In genomic region chr19:56264175-56264574, GRCm38 (mm10) we compare ENCODE assay signal across 18 mouse cellular contexts. TPM values are rescaled to one million over a fixed set of nuclear protein-coding genes. Genes with fewer than 3 reads are reported as not detected.
DNase-seq lines count a peak whose midpoint lies in the region; ATAC-seq and TF ChIP-seq lines count a peak whose summit lies in the region.
"Had no signal": no experiment of that assay in that cellular context is flagged by ENCODE, and none has a peak within 500 bp of the region (broad histone marks: within the 10 kb centered on the region; RNA-seq: fewer than 3 reads in every experiment).

No protein-coding gene starts in this region.

- no peaks in the 10 kb centered on the region for H3K36me3 ChIP-seq in kidney, postnatal 0 days (ENCODE audit: insufficient read depth, low read length)
- no peaks in the 10 kb centered on the region for H3K36me3 ChIP-seq in lung, postnatal 0 days (ENCODE audit: insufficient read depth, low read length)
- no peaks in the 10 kb centered on the region for H3K36me3 ChIP-seq in hindbrain, embryonic 16.5 days (ENCODE audit: control insufficient read depth, insufficient read depth, low read length)
- H3K36me3 ChIP-seq: forebrain, embryonic 15.5 days; heart, embryonic 15.5 days; hindbrain, embryonic 13.5 days; limb, embryonic 13.5 days; neural tube, embryonic 12.5 days had no signal

- DNase-seq in kidney, adult 11 months = peak; percentile 25
- DNase-seq in kidney, adult 18-20 months = no peak
- DNase-seq in kidney, adult 8-10 months = peak; percentile 26 to 31
- DNase-seq in kidney, postnatal 0 days (ENCODE audit: low spot score) = peak; percentile 54
- DNase-seq in lung, postnatal 0 days (ENCODE audit: low spot score) = peak; percentile 54
- DNase-seq in layer of hippocampus, adult 9-10 months (ENCODE audit: low spot score) = no peak
- no peak for DNase-seq in testis, postnatal 10 days (ENCODE audit: low spot score)
- DNase-seq: cerebellum, adult 9-10 months; heart, adult 11 months; right cerebral cortex, postnatal 25 days; thymus, adult 18-20 months had no signal

- H3K4me2 ChIP-seq in kidney, postnatal 0 days (ENCODE audit: low read length) = no peak overlapping the region
- H3K4me2 ChIP-seq in lung, postnatal 0 days (replicated peaks; ENCODE audit: low read depth, low read length) = 0 out of 2 replicates have a peak overlapping the region, but pooled peaks have one; percentile 11
- no peak overlapping the region for H3K4me2 ChIP-seq in hindbrain, embryonic 16.5 days (ENCODE audit: low read length)
- H3K4me2 ChIP-seq: forebrain, embryonic 15.5 days; heart, embryonic 15.5 days; hindbrain, embryonic 13.5 days; limb, embryonic 13.5 days; neural tube, embryonic 12.5 days had no signal

- H3K4me3 ChIP-seq in kidney, postnatal 0 days (replicated peaks; ENCODE audit: low read depth, low read length) = no peak overlapping the region
- H3K4me3 ChIP-seq in lung, postnatal 0 days (ENCODE audit: low read depth, low read length) = no peak overlapping the region
- H3K4me3 ChIP-seq in hindbrain, embryonic 16.5 days (ENCODE audit: low read length) = no peak overlapping the region
- H3K4me3 ChIP-seq: forebrain, embryonic 15.5 days; heart, embryonic 15.5 days; hindbrain, embryonic 13.5 days; left cerebral cortex, adult 2 months; limb, embryonic 13.5 days; neural tube, embryonic 12.5 days had no signal

- ATAC-seq in kidney, postnatal 0 days (replicated peaks; ENCODE audit: low FRiP score, low read depth) = no peak
- ATAC-seq in lung, postnatal 0 days = peak; percentile 75
- no peak for ATAC-seq in hindbrain, embryonic 16.5 days
- ATAC-seq: forebrain, embryonic 15.5 days had no signal

- peak; percentile 45; the same call in 1 of the 2 replicates for TF ChIP-seq EP300 in lung, postnatal 0 days (IDR thresholded peaks at IDR 0.05)

- H3K27me3 ChIP-seq in kidney, postnatal 0 days (ENCODE audit: insufficient read depth, low read length) = no peaks in the 10 kb centered on the region
- H3K27me3 ChIP-seq in lung, postnatal 0 days (replicated peaks; ENCODE audit: insufficient read depth, low read length) = no peaks in the 10 kb centered on the region
- no peaks in the 10 kb centered on the region for H3K27me3 ChIP-seq in hindbrain, embryonic 16.5 days (replicated peaks; ENCODE audit: control insufficient read depth, insufficient read depth, low read length)
- H3K27me3 ChIP-seq: forebrain, embryonic 15.5 days; heart, embryonic 15.5 days; hindbrain, embryonic 13.5 days; neural tube, embryonic 12.5 days had no signal

- no peaks in the 10 kb centered on the region for H3K4me1 ChIP-seq in kidney, postnatal 0 days (replicated peaks; ENCODE audit: insufficient read depth, low read length)
- H3K4me1 ChIP-seq in lung, postnatal 0 days (ENCODE audit: insufficient read depth, low read depth, low read length) = no peaks in the 10 kb centered on the region
- H3K4me1 ChIP-seq in hindbrain, embryonic 16.5 days (ENCODE audit: control insufficient read depth, insufficient read depth, low read depth, low read length) = no peaks in the 10 kb centered on the region
- H3K4me1 ChIP-seq: forebrain, embryonic 15.5 days; hindbrain, embryonic 13.5 days; limb, embryonic 13.5 days; neural tube, embryonic 12.5 days had no signal

- peak overlapping the region; percentile 73; the same call in 1 of the 2 replicates for H3K27ac ChIP-seq in kidney, postnatal 0 days
- no peak overlapping the region for H3K27ac ChIP-seq in lung, postnatal 0 days (ENCODE audit: low read length)
- no peak overlapping the region for H3K27ac ChIP-seq in hindbrain, embryonic 16.5 days (ENCODE audit: low read depth, low read length)
- H3K27ac ChIP-seq: forebrain, embryonic 15.5 days; hindbrain, embryonic 13.5 days; left cerebral cortex, adult 2 months; limb, embryonic 13.5 days; neural tube, embryonic 12.5 days had no signal

- no peak overlapping the region for H3K9ac ChIP-seq in kidney, postnatal 0 days (ENCODE audit: low read depth, low read length)
- no peak overlapping the region for H3K9ac ChIP-seq in lung, postnatal 0 days (replicated peaks; ENCODE audit: low read depth)
- H3K9ac ChIP-seq in hindbrain, embryonic 16.5 days (ENCODE audit: low read depth, low read length) = no peak overlapping the region
- H3K9ac ChIP-seq: forebrain, embryonic 15.5 days; heart, embryonic 15.5 days; hindbrain, embryonic 13.5 days; limb, embryonic 13.5 days; neural tube, embryonic 12.5 days had no signal

- no peak for TF ChIP-seq CTCF in kidney, postnatal 0 days (IDR thresholded peaks at IDR 0.05; ENCODE audit: low read depth)
- no peak for TF ChIP-seq CTCF in lung, postnatal 0 days (IDR thresholded peaks at IDR 0.05)

- 30% methylated on average over 4 of the region's 4 CpGs for WGBS in kidney, postnatal 0 days
- 13% methylated on average over 4 of the region's 4 CpGs for WGBS in lung, postnatal 0 days
- WGBS in hindbrain, embryonic 16.5 days = 54% methylated on average over 4 of the region's 4 CpGs

- no peaks in the 10 kb centered on the region for H3K9me3 ChIP-seq in kidney, postnatal 0 days (replicated peaks; ENCODE audit: low read length)
- no peaks in the 10 kb centered on the region for H3K9me3 ChIP-seq in lung, postnatal 0 days (ENCODE audit: low read length)
- H3K9me3 ChIP-seq in hindbrain, embryonic 16.5 days (ENCODE audit: control insufficient read depth, low read length) = no peaks in the 10 kb centered on the region
- H3K9me3 ChIP-seq: forebrain, embryonic 15.5 days; heart, embryonic 15.5 days; hindbrain, embryonic 13.5 days; limb, embryonic 13.5 days; neural tube, embryonic 12.5 days had no signal

RNA-seq across cellular contexts. Expression of gene Habp2, which starts 22.8 kb away (rescaled TPM):
- polyA plus RNA-seq in kidney, postnatal 0 days (2015; fragmentation: Nextera tagmentation; extraction: Ambion mirVana) = 50.5 and 57.9 TPM in 2 replicates
- polyA plus RNA-seq in lung, postnatal 0 days (2015; fragmentation: Nextera tagmentation; extraction: Ambion mirVana) = 0.18 TPM in 1 of 2 replicates, not detected in the other
- polyA plus RNA-seq in hindbrain, embryonic 16.5 days (2015; fragmentation: Nextera tagmentation; extraction: Ambion mirVana) = 0.07 TPM in 1 of 2 replicates, not detected in the other
- polyA plus RNA-seq: forebrain, embryonic 15.5 days; hindbrain, embryonic 13.5 days; neural tube, embryonic 12.5 days had no signal

Comparison
In these comparisons a context has a peak if more than half of its experiments do, and no peak if none do; other contexts are left out.
1. DNase-seq: peak in kidney, adult 11 months (single experiment), kidney, adult 8-10 months (2 of 2), kidney, postnatal 0 days (single experiment) and lung, postnatal 0 days (single experiment); none in kidney, adult 18-20 months (single experiment), layer of hippocampus, adult 9-10 months (single experiment) and testis, postnatal 10 days (single experiment).
2. RNA of gene Habp2, which starts 22.8 kb away (polyA plus RNA-seq): 50.5 to 57.9 TPM in kidney, postnatal 0 days; 0.18 TPM in lung, postnatal 0 days and 0.07 TPM in hindbrain, embryonic 16.5 days; every median in the first group is over 10 times any median in the second.